Mouse (Mus musculus) skeletal muscle tissue, adult 2 months (tissue): ENCODE measurements around the gene Grk3.

Source experiments
- DNase-seq: peaks from one replicate; pipeline ENCODE4 v3.0.0-alpha.2; 2012; ENCODE audit warnings: low read depth, low spot score

Grk3 gene

GRCm38 (mm10) chr5:113009183-113009820 is 6.3 kb downstream of the Grk3 start:
- no peak for DNase-seq

GRCm38 (mm10) chr5:113008496-113008895 is 7.1 kb downstream of the Grk3 start:
- DNase-seq = no peak

- no peak for DNase-seq
These were observed 8.6 kb downstream of the Grk3 start for GRCm38 (mm10) chr5:113006997-113007396.

GRCm38 (mm10) chr5:113005941-113006391 is 9.6 kb downstream of the Grk3 start:
- DNase-seq = no peak

GRCm38 (mm10) chr5:113002821-113003380 is 12.7 kb downstream of the Grk3 start:
- no peak for DNase-seq

GRCm38 (mm10) chr5:112999227-112999626 is 16.4 kb downstream of the Grk3 start:
- DNase-seq = no peak

GRCm38 (mm10) chr5:112997516-112998186 is 17.9 kb downstream of the Grk3 start:
- no peak for DNase-seq

- DNase-seq = no peak
These were observed 24.3 kb downstream of the Grk3 start for GRCm38 (mm10) chr5:112991245-112991644.

GRCm38 (mm10) chr5:112981931-112982330 is 33.7 kb downstream of the Grk3 start:
- DNase-seq = no peak

GRCm38 (mm10) chr5:112979710-112980109 is 35.9 kb downstream of the Grk3 start:
- DNase-seq = no peak

- no peak for DNase-seq
These were observed 36.4 kb downstream of the Grk3 start for GRCm38 (mm10) chr5:112979195-112979594.

- DNase-seq = no peak
These were observed 38.5 kb downstream of the Grk3 start for GRCm38 (mm10) chr5:112977089-112977488.

GRCm38 (mm10) chr5:112973596-112973995 is 42.0 kb downstream of the Grk3 start:
- DNase-seq = no peak

GRCm38 (mm10) chr5:112972297-112972696 is 43.3 kb downstream of the Grk3 start:
- DNase-seq = no peak

- no peak for DNase-seq
These were observed 52.1 kb downstream of the Grk3 start for GRCm38 (mm10) chr5:112963495-112963894.

GRCm38 (mm10) chr5:112962166-112962565 is 53.4 kb downstream of the Grk3 start:
- no peak for DNase-seq

GRCm38 (mm10) chr5:112960911-112961310 is 54.7 kb downstream of the Grk3 start:
- no peak for DNase-seq

- no peak for DNase-seq
These were observed 57.3 kb downstream of the Grk3 start for GRCm38 (mm10) chr5:112958293-112958692.

GRCm38 (mm10) chr5:112956841-112957240 is 58.8 kb downstream of the Grk3 start:
- no peak for DNase-seq

GRCm38 (mm10) chr5:112956368-112956767 is 59.2 kb downstream of the Grk3 start:
- no peak for DNase-seq

GRCm38 (mm10) chr5:112950847-112951246 is 64.7 kb downstream of the Grk3 start:
- no peak for DNase-seq

- no peak for DNase-seq
These were observed 69.7 kb downstream of the Grk3 start for GRCm38 (mm10) chr5:112945925-112946324.

GRCm38 (mm10) chr5:112942244-112942643 is 73.3 kb downstream of the Grk3 start:
- no peak for DNase-seq
